Mouse (Mus musculus): ENCODE results near the gene Fam117b. TPM values are rescaled to one million over a fixed set of nuclear protein-coding genes. Genes with fewer than 3 reads are reported as not detected.

Fam117b gene
- polyA plus RNA-seq, 1 experiment from 2014 or later: 11.4 TPM

DNA sequence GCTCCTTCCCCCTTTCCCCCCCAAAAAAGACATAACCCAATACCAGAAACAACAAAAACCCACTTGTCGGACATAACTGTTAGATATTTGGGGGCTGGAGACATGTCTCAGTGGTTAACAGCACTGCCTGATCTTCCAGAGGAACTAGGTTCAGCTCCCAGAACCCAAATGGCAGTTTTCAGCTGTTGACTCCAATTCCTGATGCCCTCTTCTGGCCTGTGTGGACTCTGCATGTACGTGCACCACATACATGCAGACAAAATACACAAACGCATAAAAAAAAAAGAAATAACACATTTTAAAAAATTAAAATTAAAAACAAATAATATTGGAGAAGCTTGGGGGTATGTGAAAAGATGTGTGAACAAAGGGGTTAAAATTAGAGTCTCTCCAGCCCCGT is 54.5 kb downstream of the Fam117b start:
- H3K36me3 ChIP-seq (ENCODE audit: control insufficient read depth, insufficient read depth, low read length): peaks cover 7% of the 10 kb centered on the region
- no peak overlapping the region for H3K4me2 ChIP-seq (replicated peaks; ENCODE audit: low read depth, low read length)
- H3K9me3 ChIP-seq (ENCODE audit: control insufficient read depth, low read depth, low read length): no peaks in the 10 kb centered on the region
- no peak for ATAC-seq (ENCODE audit: insufficient number of reproducible peaks, insufficient read depth, low FRiP score, low read depth)
- H3K9ac ChIP-seq (replicated peaks; ENCODE audit: low read depth, low read length): no peak overlapping the region
- H3K27ac ChIP-seq (ENCODE audit: low read length): no peak overlapping the region
- 92% methylated on average over 4 of the region's 4 CpGs for WGBS
- H3K4me3 ChIP-seq (ENCODE audit: low read depth, low read length): no peak overlapping the region
- no peaks in the 10 kb centered on the region for H3K4me1 ChIP-seq (ENCODE audit: control insufficient read depth, insufficient read depth, low read length)
- H3K27me3 ChIP-seq (ENCODE audit: control insufficient read depth, insufficient read depth, low read length): no peaks in the 10 kb centered on the region

DNA sequence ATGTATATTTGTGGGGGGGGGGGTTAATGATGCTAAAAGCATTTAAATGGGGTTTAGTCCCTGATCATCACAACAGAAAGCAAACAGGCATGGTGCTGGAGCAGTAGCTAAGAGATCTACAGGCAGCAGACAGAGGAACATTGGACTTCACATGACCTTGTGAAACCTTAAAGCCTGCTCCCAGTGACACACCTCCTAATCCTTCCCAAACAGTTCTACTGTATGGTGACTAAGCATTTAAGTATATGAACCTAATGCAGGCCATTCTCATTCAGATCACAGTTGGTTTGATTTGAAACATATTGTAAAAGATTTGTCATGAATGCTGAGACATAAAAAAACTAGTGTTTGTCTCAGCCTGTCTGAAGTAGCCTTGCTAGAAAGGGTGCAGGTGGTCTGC is 73.8 kb downstream of the Fam117b start:
- H3K36me3 ChIP-seq (ENCODE audit: control insufficient read depth, insufficient read depth, low read length): peaks cover 4% of the 10 kb centered on the region; the same call in 1 of the 2 replicates
- no peak for ATAC-seq (ENCODE audit: insufficient number of reproducible peaks, insufficient read depth, low FRiP score, low read depth)
- H3K4me1 ChIP-seq (ENCODE audit: control insufficient read depth, insufficient read depth, low read length): no peaks in the 10 kb centered on the region
- no peak overlapping the region for H3K9ac ChIP-seq (replicated peaks; ENCODE audit: low read depth, low read length)
- no peak overlapping the region for H3K4me2 ChIP-seq (replicated peaks; ENCODE audit: low read depth, low read length)
- H3K9me3 ChIP-seq (ENCODE audit: control insufficient read depth, low read depth, low read length): no peaks in the 10 kb centered on the region
- no peak overlapping the region for H3K4me3 ChIP-seq (ENCODE audit: low read depth, low read length)
- H3K27ac ChIP-seq (ENCODE audit: low read length): no peak overlapping the region
- no peaks in the 10 kb centered on the region for H3K27me3 ChIP-seq (ENCODE audit: control insufficient read depth, insufficient read depth, low read length)

DNA sequence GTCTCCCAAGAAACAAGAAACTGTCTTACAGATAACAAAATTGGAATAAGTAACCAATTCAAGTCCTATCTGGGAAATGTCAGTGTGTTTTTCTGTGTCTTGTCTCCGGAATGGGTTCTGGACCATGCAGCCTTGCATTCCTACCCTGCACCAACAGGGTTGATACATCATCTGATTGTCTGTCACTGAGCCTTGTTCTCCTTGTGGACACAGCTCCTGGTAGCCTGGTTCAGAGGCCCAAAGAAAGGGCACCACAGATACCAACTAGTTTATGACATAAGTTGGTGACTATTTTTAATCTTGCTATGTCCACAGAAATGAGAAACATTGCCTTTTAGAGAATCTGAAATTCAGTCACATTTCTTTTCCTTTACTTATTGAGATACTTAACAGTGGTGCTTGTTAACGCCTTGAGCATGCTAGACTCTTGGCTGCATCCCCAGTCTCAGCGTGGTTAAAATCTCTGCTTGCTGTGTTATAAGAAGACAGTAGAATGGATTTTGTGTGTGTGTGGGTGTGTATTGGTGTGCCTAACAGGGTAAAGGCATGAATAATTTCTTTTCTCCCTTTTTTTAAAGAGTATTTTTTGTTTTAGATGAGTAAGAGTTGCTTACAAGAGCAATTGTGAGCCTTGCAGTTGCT is 74.7 kb downstream of the Fam117b start:
- Histone ChIP-seq H3K4me3 (ENCODE audit: low read depth, low read length) (no peak overlapping the region), H3K4me2 (replicated peaks; ENCODE audit: low read depth, low read length) (no peak overlapping the region), H3K36me3 (ENCODE audit: control insufficient read depth, insufficient read depth, low read length) (0 out of 2 replicates have a peak, but pooled peaks cover 3% of the 10 kb centered on the region), H3K27ac (ENCODE audit: low read length) (no peak overlapping the region), H3K9ac (replicated peaks; ENCODE audit: low read depth, low read length) (no peak overlapping the region), H3K4me1 (ENCODE audit: control insufficient read depth, insufficient read depth, low read length) (no peaks in the 10 kb centered on the region), H3K27me3 (ENCODE audit: control insufficient read depth, insufficient read depth, low read length) (no peaks in the 10 kb centered on the region), H3K9me3 (ENCODE audit: control insufficient read depth, low read depth, low read length) (no peaks in the 10 kb centered on the region)
- 91% methylated on average over 3 of the region's 3 CpGs for WGBS
- no peak for ATAC-seq (ENCODE audit: insufficient number of reproducible peaks, insufficient read depth, low FRiP score, low read depth)

DNA sequence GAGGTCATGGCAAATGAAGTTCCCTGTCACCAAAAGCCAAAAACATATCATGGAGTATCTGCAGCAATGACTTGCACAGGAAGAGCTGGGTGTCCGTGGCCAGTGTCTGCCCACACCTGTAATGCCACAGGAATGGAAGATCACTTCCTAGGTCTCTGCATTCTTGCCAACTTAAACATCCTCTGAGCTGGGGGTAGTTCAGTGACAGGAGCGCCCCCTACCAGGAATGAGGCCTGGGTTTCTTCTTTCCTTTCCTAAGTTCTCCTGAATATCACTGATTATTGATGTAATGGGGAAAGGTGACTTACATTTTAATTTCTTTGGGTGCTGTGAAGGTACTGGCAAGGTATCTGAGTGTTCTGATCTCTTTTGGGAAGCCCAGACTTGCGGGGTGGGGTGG is 82.8 kb downstream of the Fam117b start:
- no peak overlapping the region for H3K9ac ChIP-seq (replicated peaks; ENCODE audit: low read depth, low read length)
- ATAC-seq (ENCODE audit: insufficient number of reproducible peaks, insufficient read depth, low FRiP score, low read depth): no peak
- H3K4me3 ChIP-seq (ENCODE audit: low read depth, low read length): no peak overlapping the region
- H3K27me3 ChIP-seq (ENCODE audit: control insufficient read depth, insufficient read depth, low read length): no peaks in the 10 kb centered on the region
- no peak overlapping the region for H3K4me2 ChIP-seq (replicated peaks; ENCODE audit: low read depth, low read length)
- no peaks in the 10 kb centered on the region for H3K4me1 ChIP-seq (ENCODE audit: control insufficient read depth, insufficient read depth, low read length)
- H3K9me3 ChIP-seq (ENCODE audit: control insufficient read depth, low read depth, low read length): no peaks in the 10 kb centered on the region
- H3K36me3 ChIP-seq (ENCODE audit: control insufficient read depth, insufficient read depth, low read length): 0 out of 2 replicates have a peak, but pooled peaks cover 3% of the 10 kb centered on the region
- 51% methylated on average over 3 of the region's 3 CpGs for WGBS
- no peak overlapping the region for H3K27ac ChIP-seq (ENCODE audit: low read length)

DNA sequence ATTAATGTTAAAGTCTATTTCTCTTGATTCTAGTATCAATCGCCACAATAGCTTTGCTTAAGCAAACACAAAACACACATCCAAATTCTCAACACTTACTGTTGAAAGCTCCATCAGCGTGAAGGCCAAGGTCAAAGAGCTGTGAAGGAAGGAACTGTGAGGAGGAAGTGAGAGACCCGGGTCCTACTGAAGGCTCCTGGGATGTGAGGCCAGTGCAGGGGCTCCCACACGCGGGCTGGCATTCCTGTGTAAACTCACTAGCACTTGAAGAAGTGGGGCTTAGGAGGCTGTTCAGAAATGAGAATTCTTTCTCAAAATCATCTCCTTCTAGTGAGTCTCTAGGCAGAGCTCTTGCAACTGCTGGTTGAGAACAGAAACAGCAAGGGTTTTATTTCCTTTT is 84.5 kb downstream of the Fam117b start:
- Histone ChIP-seq H3K4me2 (replicated peaks; ENCODE audit: low read depth, low read length) (no peak overlapping the region), H3K36me3 (ENCODE audit: control insufficient read depth, insufficient read depth, low read length) (no peaks in the 10 kb centered on the region), H3K4me1 (ENCODE audit: control insufficient read depth, insufficient read depth, low read length) (no peaks in the 10 kb centered on the region), H3K4me3 (ENCODE audit: low read depth, low read length) (no peak overlapping the region), H3K9me3 (ENCODE audit: control insufficient read depth, low read depth, low read length) (no peaks in the 10 kb centered on the region), H3K27me3 (ENCODE audit: control insufficient read depth, insufficient read depth, low read length) (no peaks in the 10 kb centered on the region), H3K27ac (ENCODE audit: low read length) (no peak overlapping the region), H3K9ac (replicated peaks; ENCODE audit: low read depth, low read length) (no peak overlapping the region)
- WGBS: 39% methylated on average over 5 of the region's 5 CpGs
- ATAC-seq (ENCODE audit: insufficient number of reproducible peaks, insufficient read depth, low FRiP score, low read depth): no peak

DNA sequence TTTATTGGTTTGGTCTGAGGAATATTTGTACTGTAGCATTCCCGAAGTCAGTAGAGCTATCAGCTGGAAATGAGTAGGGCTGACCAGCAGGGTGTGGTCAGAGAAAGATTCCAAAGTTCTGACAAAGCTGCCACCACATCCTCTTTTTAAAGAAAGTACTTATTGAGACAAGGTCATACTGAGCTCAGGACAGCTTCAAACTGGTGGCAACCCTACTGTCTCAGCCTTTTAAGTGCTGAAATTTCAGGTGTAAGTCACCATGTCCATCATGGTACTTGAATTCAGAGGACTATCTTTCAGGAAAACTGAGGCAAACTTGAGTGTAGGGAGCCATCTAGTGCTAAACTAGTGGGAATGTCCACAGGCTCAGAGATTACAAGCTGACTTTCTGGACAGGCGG is 87.5 kb downstream of the Fam117b start:
- 48% methylated on average over 2 of the region's 2 CpGs for WGBS
- H3K4me3 ChIP-seq (ENCODE audit: low read depth, low read length): no peak overlapping the region

DNA sequence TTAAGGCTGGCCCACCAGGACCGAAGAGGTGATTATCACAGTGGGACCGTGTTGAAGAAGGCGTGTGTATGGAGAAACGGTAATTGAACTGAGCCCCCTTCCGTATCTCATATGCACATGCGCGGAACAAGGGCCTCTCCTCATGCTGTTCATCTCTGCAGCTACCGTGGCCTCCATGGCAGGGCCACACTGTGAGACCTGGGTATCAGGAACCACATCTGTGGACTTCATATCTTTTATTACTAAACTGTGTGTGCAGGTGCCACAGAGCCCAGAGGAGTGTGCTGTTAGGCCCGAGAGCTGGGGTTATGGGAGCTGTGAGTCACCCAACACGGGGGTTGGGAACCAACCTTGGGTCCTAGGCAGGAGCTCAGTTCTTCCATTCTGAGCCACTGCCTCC is 94.5 kb downstream of the Fam117b start:
- no peak overlapping the region for H3K4me2 ChIP-seq (replicated peaks; ENCODE audit: low read depth, low read length)
- H3K4me3 ChIP-seq (ENCODE audit: low read depth, low read length): no peak overlapping the region
- no peaks in the 10 kb centered on the region for H3K36me3 ChIP-seq (ENCODE audit: control insufficient read depth, insufficient read depth, low read length)
- no peak for ATAC-seq (ENCODE audit: insufficient number of reproducible peaks, insufficient read depth, low FRiP score, low read depth)
- H3K9ac ChIP-seq (replicated peaks; ENCODE audit: low read depth, low read length): no peak overlapping the region
- no peaks in the 10 kb centered on the region for H3K4me1 ChIP-seq (ENCODE audit: control insufficient read depth, insufficient read depth, low read length)
- 91% methylated on average over 10 of the region's 10 CpGs for WGBS
- H3K9me3 ChIP-seq (ENCODE audit: control insufficient read depth, low read depth, low read length): no peaks in the 10 kb centered on the region
- no peaks in the 10 kb centered on the region for H3K27me3 ChIP-seq (ENCODE audit: control insufficient read depth, insufficient read depth, low read length)
- no peak overlapping the region for H3K27ac ChIP-seq (ENCODE audit: low read length)

More for the DNA sequence above, 87.5 kb downstream of the Fam117b start:
- Histone ChIP-seq H3K9me3 (ENCODE audit: control insufficient read depth, low read depth, low read length) (no peaks in the 10 kb centered on the region), H3K4me1 (ENCODE audit: control insufficient read depth, insufficient read depth, low read length) (no peaks in the 10 kb centered on the region), H3K36me3 (ENCODE audit: control insufficient read depth, insufficient read depth, low read length) (no peaks in the 10 kb centered on the region), H3K27ac (ENCODE audit: low read length) (no peak overlapping the region), H3K9ac (replicated peaks; ENCODE audit: low read depth, low read length) (no peak overlapping the region), H3K4me2 (replicated peaks; ENCODE audit: low read depth, low read length) (no peak overlapping the region), H3K27me3 (ENCODE audit: control insufficient read depth, insufficient read depth, low read length) (no peaks in the 10 kb centered on the region)
- ATAC-seq (ENCODE audit: insufficient number of reproducible peaks, insufficient read depth, low FRiP score, low read depth): no peak

DNA sequence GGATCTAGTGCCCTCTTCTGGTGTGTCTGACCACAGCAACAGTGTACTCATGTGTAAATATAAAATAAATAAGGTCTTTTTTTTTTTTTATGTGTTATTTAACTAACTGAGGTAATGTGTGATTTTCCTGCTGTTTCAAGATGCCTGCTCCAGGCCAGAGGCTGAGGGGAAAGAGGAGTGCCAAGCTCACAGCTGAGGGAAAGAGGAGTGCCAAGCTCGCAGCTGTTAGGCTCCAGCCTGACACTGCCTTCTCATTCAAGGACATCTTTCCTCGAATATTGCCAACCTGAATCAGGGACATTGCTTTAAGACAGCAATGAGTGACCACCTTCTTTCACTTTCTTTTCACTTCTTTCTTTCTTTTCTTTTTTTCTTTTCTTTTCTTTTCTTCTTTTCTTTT is 95.9 kb downstream of the Fam117b start:
- no peak overlapping the region for H3K9ac ChIP-seq (replicated peaks; ENCODE audit: low read depth, low read length)
- 80% methylated on average over 2 of the region's 2 CpGs for WGBS
- H3K36me3 ChIP-seq (ENCODE audit: control insufficient read depth, insufficient read depth, low read length): no peaks in the 10 kb centered on the region
- no peak for ATAC-seq (ENCODE audit: insufficient number of reproducible peaks, insufficient read depth, low FRiP score, low read depth)
- H3K4me2 ChIP-seq (replicated peaks; ENCODE audit: low read depth, low read length): no peak overlapping the region
- no peak overlapping the region for H3K4me3 ChIP-seq (ENCODE audit: low read depth, low read length)
- no peak overlapping the region for H3K27ac ChIP-seq (ENCODE audit: low read length)
- H3K9me3 ChIP-seq (ENCODE audit: control insufficient read depth, low read depth, low read length): no peaks in the 10 kb centered on the region
- H3K4me1 ChIP-seq (ENCODE audit: control insufficient read depth, insufficient read depth, low read length): no peaks in the 10 kb centered on the region
- no peaks in the 10 kb centered on the region for H3K27me3 ChIP-seq (ENCODE audit: control insufficient read depth, insufficient read depth, low read length)

DNA sequence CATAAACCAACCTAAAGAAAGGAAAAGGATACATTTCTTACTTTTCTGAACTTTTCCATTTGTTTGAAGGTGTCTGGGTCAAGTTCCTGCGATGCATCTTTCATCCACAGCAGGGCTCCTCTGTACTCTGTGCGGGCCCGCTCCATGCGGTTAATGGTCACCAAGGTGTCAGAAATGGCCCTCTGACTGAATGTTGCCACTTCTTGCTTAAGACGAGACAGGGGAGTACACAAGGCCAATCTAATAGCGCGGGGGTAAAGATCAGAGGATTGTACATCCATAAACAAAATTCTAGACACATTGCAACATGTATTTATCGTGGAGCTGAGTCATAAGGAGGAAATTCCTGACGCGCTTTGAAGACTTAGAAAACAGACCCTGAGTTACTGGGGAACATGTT is 101.0 kb downstream of the Fam117b start:
- WGBS: 88% methylated on average over 10 of the region's 10 CpGs
- Histone ChIP-seq H3K4me1 (ENCODE audit: control insufficient read depth, insufficient read depth, low read length) (no peaks in the 10 kb centered on the region), H3K4me2 (replicated peaks; ENCODE audit: low read depth, low read length) (no peak overlapping the region), H3K9me3 (ENCODE audit: control insufficient read depth, low read depth, low read length) (no peaks in the 10 kb centered on the region), H3K27me3 (ENCODE audit: control insufficient read depth, insufficient read depth, low read length) (no peaks in the 10 kb centered on the region), H3K9ac (replicated peaks; ENCODE audit: low read depth, low read length) (no peak overlapping the region), H3K4me3 (ENCODE audit: low read depth, low read length) (no peak overlapping the region), H3K27ac (ENCODE audit: low read length) (no peak overlapping the region), H3K36me3 (ENCODE audit: control insufficient read depth, insufficient read depth, low read length) (no peaks in the 10 kb centered on the region)
- ATAC-seq (ENCODE audit: insufficient number of reproducible peaks, insufficient read depth, low FRiP score, low read depth): no peak
